Mouse (Mus musculus): ENCODE results near the gene Ttc4. TPM values are rescaled to one million over a fixed set of nuclear protein-coding genes. Genes with fewer than 3 reads are reported as not detected.

Gene Ttc4
- polyA plus RNA-seq, 1 experiment from 2014 or later = 134 TPM

DNA sequence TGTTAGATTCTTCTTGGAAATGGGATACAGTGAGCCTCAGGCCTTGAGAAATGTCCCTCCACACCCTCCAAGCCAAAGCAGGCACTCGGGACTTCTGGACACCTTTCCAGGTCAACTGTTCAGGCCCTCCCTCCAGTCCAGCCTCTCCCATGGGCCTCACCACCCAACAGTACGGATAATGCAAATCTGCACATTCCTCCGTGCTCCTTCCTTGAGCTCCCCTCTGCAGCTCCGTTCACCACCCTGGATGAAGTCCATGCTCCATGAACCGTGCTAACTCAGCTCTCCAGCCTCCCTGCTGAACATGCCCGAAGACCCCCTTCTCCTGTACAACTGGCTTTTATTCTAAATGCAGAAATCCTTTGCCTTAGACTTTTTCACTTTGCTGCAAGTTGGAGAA, 14.0 kb downstream of the Ttc4 start:
- H3K36me3 ChIP-seq (ENCODE audit: control insufficient read depth, insufficient read depth, low read length) = peaks cover 58% of the 10 kb centered on the region
- ATAC-seq (ENCODE audit: low read depth) = no peak
- H3K9me3 ChIP-seq (ENCODE audit: control insufficient read depth, low read length) = no peaks in the 10 kb centered on the region
- H3K4me3 ChIP-seq (ENCODE audit: low read depth, low read length) = no peak overlapping the region
- no peaks in the 10 kb centered on the region for H3K27me3 ChIP-seq (ENCODE audit: control insufficient read depth, insufficient read depth, low read length)
- no peak overlapping the region for H3K9ac ChIP-seq (replicated peaks; ENCODE audit: low read depth, low read length)
- no peak overlapping the region for H3K4me2 ChIP-seq (ENCODE audit: low read depth, low read length)
- WGBS = 96% methylated on average over 6 of the region's 6 CpGs
- no peak overlapping the region for H3K27ac ChIP-seq (ENCODE audit: low read depth, low read length)
- no peaks in the 10 kb centered on the region for H3K4me1 ChIP-seq (ENCODE audit: control insufficient read depth, insufficient read depth, low read length)

DNA sequence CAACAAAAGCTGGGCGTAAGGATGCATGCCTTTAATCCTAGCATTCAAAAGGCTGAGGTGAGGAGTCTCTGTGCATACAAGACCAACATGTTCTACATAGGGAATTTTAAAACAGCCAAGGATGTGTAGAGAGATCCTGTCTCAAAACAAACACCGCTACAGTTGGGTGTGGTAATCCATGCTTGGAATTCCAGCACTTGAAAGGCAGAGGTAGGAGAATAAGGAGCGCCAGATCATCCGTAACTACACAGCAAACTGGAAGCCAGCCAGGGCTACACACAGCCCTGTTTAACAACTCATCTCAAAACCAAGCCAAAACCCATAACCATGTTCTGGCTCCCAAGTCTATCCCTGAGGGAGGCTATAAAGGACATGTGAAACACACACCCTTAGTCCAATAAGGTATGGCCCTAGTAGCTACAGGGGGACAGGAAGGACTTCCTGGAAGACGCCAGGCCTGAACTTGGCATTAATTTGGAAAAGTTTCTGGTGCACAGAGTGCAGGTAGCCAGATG, 14.7 kb downstream of the Ttc4 start:
- WGBS = 95% methylated on average over 5 of the region's 5 CpGs
- Histone ChIP-seq H3K4me2 (ENCODE audit: low read depth, low read length) (no peak overlapping the region), H3K9ac (replicated peaks; ENCODE audit: low read depth, low read length) (no peak overlapping the region), H3K9me3 (ENCODE audit: control insufficient read depth, low read length) (no peaks in the 10 kb centered on the region), H3K27me3 (ENCODE audit: control insufficient read depth, insufficient read depth, low read length) (no peaks in the 10 kb centered on the region), H3K4me1 (ENCODE audit: control insufficient read depth, insufficient read depth, low read length) (no peaks in the 10 kb centered on the region), H3K27ac (ENCODE audit: low read depth, low read length) (no peak overlapping the region), H3K4me3 (ENCODE audit: low read depth, low read length) (no peak overlapping the region), H3K36me3 (ENCODE audit: control insufficient read depth, insufficient read depth, low read length) (peaks cover 56% of the 10 kb centered on the region)
- ATAC-seq (ENCODE audit: low read depth) = no peak

DNA sequence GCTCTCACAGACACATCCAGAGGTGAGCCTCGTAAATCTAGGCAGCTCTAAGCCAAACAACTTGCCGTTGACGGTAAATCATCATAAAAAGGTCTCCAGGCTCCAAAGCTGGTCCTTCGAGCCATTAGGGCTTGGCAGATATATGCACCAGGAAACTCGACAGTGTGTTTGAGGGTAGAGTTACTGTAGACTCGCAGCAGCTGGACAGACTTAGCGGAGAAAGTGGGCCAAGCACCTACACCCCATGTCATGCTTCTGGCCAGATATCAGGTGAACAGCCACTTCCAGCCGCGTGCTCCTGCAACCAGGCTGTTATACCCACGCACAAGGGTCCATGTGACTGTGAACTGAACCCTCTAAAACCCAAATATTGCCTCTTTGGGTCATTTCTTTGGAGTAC, 23.1 kb downstream of the Ttc4 start:
- Histone ChIP-seq H3K9ac (replicated peaks; ENCODE audit: low read depth, low read length) (no peak overlapping the region), H3K27ac (ENCODE audit: low read depth, low read length) (no peak overlapping the region), H3K36me3 (ENCODE audit: control insufficient read depth, insufficient read depth, low read length) (peaks cover 17% of the 10 kb centered on the region), H3K27me3 (ENCODE audit: control insufficient read depth, insufficient read depth, low read length) (no peaks in the 10 kb centered on the region), H3K4me2 (ENCODE audit: low read depth, low read length) (no peak overlapping the region), H3K9me3 (ENCODE audit: control insufficient read depth, low read length) (no peaks in the 10 kb centered on the region), H3K4me3 (ENCODE audit: low read depth, low read length) (no peak overlapping the region), H3K4me1 (ENCODE audit: control insufficient read depth, insufficient read depth, low read length) (peaks cover 6% of the 10 kb centered on the region)
- ATAC-seq (ENCODE audit: low read depth) = no peak
- WGBS = 89% methylated on average over 10 of the region's 10 CpGs

DNA sequence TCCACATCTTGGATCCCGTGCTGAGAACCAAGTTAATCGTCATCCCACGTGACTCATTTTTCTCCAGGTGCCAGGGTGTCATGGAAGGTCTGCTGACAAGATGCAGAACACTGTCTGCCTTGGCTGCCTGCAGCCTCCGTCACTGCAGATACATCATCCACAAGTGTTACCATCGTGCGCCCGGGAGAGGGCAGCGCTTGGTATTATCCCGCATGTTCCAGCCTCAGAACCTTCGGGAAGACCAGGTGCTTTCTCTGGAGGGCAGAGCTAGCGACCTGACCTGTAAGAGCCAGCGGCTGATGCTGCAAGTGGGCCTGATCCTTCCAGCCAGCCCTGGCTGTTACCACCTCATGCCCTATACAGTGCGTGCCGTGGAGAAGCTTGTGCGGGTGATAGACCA, 25.7 kb downstream of the Ttc4 start:
- WGBS = 95% methylated on average over 15 of the region's 15 CpGs
- no peak for ATAC-seq (ENCODE audit: low read depth)

DNA sequence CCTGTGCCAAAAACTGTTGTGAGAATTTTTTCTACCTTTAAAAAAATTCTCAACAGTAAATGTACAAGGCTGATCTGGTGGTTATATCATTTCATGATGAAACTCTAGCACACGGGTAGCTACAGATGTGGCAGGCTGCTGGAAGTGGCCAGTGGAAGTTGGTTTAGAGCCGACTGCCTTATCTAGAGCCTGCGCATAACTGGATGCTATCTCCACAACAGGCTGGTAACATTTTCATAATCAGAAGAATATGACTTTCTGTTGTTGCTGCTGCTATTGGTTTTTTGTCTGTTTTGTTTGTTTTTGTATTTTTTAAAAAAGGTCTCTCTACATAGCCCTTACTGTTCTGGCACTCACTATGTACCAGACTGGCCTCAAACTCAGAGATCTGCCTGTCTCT, 26.2 kb downstream of the Ttc4 start:
- H3K36me3 ChIP-seq (ENCODE audit: control insufficient read depth, insufficient read depth, low read length) = 0 out of 2 replicates have a peak, but pooled peaks cover 4% of the 10 kb centered on the region
- H3K4me1 ChIP-seq (ENCODE audit: control insufficient read depth, insufficient read depth, low read length) = peaks cover 6% of the 10 kb centered on the region
- H3K4me2 ChIP-seq (ENCODE audit: low read depth, low read length) = no peak overlapping the region
- H3K27me3 ChIP-seq (ENCODE audit: control insufficient read depth, insufficient read depth, low read length) = no peaks in the 10 kb centered on the region
- H3K27ac ChIP-seq (ENCODE audit: low read depth, low read length) = no peak overlapping the region
- WGBS = 97% methylated on average over 3 of the region's 3 CpGs
- no peak for ATAC-seq (ENCODE audit: low read depth)
- no peaks in the 10 kb centered on the region for H3K9me3 ChIP-seq (ENCODE audit: control insufficient read depth, low read length)
- H3K9ac ChIP-seq (replicated peaks; ENCODE audit: low read depth, low read length) = no peak overlapping the region
- no peak overlapping the region for H3K4me3 ChIP-seq (ENCODE audit: low read depth, low read length)

More for the DNA sequence above, 25.7 kb downstream of the Ttc4 start:
- Histone ChIP-seq H3K4me3 (ENCODE audit: low read depth, low read length) (no peak overlapping the region), H3K27ac (ENCODE audit: low read depth, low read length) (no peak overlapping the region), H3K9me3 (ENCODE audit: control insufficient read depth, low read length) (no peaks in the 10 kb centered on the region), H3K4me1 (ENCODE audit: control insufficient read depth, insufficient read depth, low read length) (peaks cover 6% of the 10 kb centered on the region), H3K9ac (replicated peaks; ENCODE audit: low read depth, low read length) (no peak overlapping the region), H3K4me2 (ENCODE audit: low read depth, low read length) (no peak overlapping the region), H3K36me3 (ENCODE audit: control insufficient read depth, insufficient read depth, low read length) (peaks cover 4% of the 10 kb centered on the region; the same call in 1 of the 2 replicates), H3K27me3 (ENCODE audit: control insufficient read depth, insufficient read depth, low read length) (no peaks in the 10 kb centered on the region)

DNA sequence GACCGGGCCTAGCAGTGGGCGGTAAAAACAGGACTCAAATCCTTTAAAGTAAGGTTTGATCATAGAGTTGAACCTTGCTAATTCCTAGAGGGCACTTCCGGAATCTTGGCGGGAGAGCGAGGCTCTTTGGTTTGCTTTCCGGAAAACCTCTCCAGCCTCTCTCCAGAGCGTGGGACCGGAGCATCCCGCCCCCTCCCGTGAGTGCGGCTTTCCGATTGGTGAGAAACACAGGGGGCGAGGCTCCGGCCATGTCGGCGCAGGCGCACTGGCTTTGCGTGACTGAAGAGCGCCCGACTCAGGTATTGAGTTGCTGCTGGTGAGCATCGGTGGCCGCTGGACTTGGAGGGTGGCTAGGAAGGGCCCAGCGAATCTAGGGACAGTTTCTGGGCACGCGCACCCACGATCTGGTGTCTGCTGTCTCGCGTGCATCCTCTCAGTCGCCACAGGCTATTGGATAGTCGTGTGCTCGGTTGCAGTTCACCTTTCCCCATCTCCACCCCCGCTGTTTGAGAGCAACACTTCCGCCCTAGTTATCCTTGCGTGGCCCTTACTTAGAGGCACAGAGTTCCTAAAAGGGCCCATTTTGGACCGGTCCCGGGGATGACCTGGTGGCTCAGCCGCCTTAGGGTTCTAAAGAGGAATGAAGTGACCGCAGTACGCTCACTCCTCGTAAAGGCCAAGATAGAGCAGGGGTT, 27.8 kb downstream of the Ttc4 start, which contains the start of gene Pars2:
TSS of gene Pars2 (plus strand) at position 237 of the 695 bp plus-strand sequence.
- ATAC-seq (ENCODE audit: low read depth) = peak; percentile 97
- Histone ChIP-seq H3K27ac (ENCODE audit: low read depth, low read length) (peak within 1 kb of the TSS; percentile 68), H3K27me3 (ENCODE audit: control insufficient read depth, insufficient read depth, low read length) (no peaks in the 10 kb centered on the region), H3K9me3 (ENCODE audit: control insufficient read depth, low read length) (no peaks in the 10 kb centered on the region), H3K36me3 (ENCODE audit: control insufficient read depth, insufficient read depth, low read length) (no peaks in the 10 kb centered on the region), H3K4me1 (ENCODE audit: control insufficient read depth, insufficient read depth, low read length) (peaks cover 6% of the 10 kb centered on the region), H3K4me3 (ENCODE audit: low read depth, low read length) (peak within 1 kb of the TSS; percentile 51), H3K4me2 (ENCODE audit: low read depth, low read length) (peak within 1 kb of the TSS; percentile 85), H3K9ac (replicated peaks; ENCODE audit: low read depth, low read length) (peak within 1 kb of the TSS; percentile 64)
- WGBS = 3% methylated on average over 40 of the region's 40 CpGs

DNA sequence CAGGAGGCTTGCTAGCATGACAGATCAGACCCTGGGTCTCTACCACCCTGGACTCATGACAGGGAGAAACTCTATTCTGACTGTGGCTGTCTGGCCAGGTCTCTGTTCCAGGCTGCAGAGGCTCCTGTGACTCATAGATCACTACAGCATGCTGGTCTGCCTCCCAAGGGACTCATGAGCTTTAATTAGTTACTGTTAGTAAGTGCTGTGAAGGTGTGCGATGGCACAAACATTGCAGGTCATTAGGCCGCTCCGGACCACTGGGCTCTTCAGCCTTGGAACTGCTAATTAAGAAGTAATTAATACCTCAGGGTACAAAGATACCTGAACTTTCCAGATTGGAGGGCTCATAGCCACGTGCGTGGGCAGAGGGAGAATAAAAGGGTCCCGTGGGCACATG, 31.6 kb downstream of the Ttc4 start:
- Histone ChIP-seq H3K4me3 (ENCODE audit: low read depth, low read length) (no peak overlapping the region), H3K9me3 (ENCODE audit: control insufficient read depth, low read length) (no peaks in the 10 kb centered on the region), H3K27me3 (ENCODE audit: control insufficient read depth, insufficient read depth, low read length) (no peaks in the 10 kb centered on the region), H3K4me2 (ENCODE audit: low read depth, low read length) (no peak overlapping the region), H3K4me1 (ENCODE audit: control insufficient read depth, insufficient read depth, low read length) (peaks cover 14% of the 10 kb centered on the region), H3K9ac (replicated peaks; ENCODE audit: low read depth, low read length) (no peak overlapping the region), H3K27ac (ENCODE audit: low read depth, low read length) (no peak overlapping the region), H3K36me3 (ENCODE audit: control insufficient read depth, insufficient read depth, low read length) (no peaks in the 10 kb centered on the region)
- 67% methylated on average over 6 of the region's 6 CpGs for WGBS
- ATAC-seq (ENCODE audit: low read depth) = no peak

DNA sequence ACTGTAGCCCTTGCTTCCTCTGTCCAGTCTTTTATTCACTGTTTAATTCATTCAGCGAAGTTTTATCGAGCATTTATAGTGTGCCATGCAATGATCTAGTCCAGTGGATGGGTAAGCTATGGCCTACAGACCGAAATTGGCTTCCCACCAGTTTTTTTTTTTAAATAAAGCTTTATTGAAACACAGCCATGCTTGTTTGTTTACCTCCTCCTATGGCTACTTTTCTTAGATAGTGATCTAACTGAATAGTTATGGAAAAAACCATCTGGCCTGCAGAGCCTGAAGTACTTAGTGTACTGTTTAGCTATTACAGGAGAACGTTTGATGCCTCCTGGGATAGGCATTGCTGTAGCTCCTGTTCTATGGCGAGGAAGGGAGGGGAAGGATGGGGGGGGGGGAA, 32.9 kb downstream of the Ttc4 start:
- WGBS = 74% methylated on average over 5 of the region's 5 CpGs
- H3K4me3 ChIP-seq (ENCODE audit: low read depth, low read length) = no peak overlapping the region
- ATAC-seq (ENCODE audit: low read depth) = no peak

DNA sequence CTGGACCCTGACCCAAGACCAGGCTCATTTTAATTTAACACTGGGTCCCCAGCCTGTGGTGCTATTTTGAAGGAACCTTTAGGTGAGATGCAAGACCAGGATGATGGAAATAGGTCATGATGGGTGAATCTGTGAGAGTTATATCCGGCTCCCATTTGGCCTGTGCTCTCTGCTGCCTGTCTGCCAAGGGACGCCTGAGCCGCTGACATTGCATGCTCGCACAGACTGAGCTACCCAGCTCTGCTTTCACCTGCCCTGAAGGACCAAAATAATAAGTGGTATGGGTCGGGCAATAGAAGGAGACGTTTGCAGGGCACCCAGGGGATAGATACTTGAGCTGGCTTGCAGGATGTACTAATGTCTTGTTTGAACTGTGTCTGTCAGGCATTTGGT, 34.5 kb downstream of the Ttc4 start:
- H3K27ac ChIP-seq (ENCODE audit: low read depth, low read length) = no peak overlapping the region
- no peak overlapping the region for H3K9ac ChIP-seq (replicated peaks; ENCODE audit: low read depth, low read length)
- peaks cover 8% of the 10 kb centered on the region for H3K4me1 ChIP-seq (ENCODE audit: control insufficient read depth, insufficient read depth, low read length)
- H3K4me3 ChIP-seq (ENCODE audit: low read depth, low read length) = no peak overlapping the region
- H3K4me2 ChIP-seq (ENCODE audit: low read depth, low read length) = no peak overlapping the region
- no peak for ATAC-seq (ENCODE audit: low read depth)
- no peaks in the 10 kb centered on the region for H3K27me3 ChIP-seq (ENCODE audit: control insufficient read depth, insufficient read depth, low read length)
- H3K9me3 ChIP-seq (ENCODE audit: control insufficient read depth, low read length) = no peaks in the 10 kb centered on the region
- 80% methylated on average over 6 of the region's 6 CpGs for WGBS
- no peaks in the 10 kb centered on the region for H3K36me3 ChIP-seq (ENCODE audit: control insufficient read depth, insufficient read depth, low read length)

More for the DNA sequence above, 32.9 kb downstream of the Ttc4 start:
- Histone ChIP-seq H3K9me3 (ENCODE audit: control insufficient read depth, low read length) (no peaks in the 10 kb centered on the region), H3K9ac (replicated peaks; ENCODE audit: low read depth, low read length) (no peak overlapping the region), H3K27me3 (ENCODE audit: control insufficient read depth, insufficient read depth, low read length) (no peaks in the 10 kb centered on the region), H3K4me2 (ENCODE audit: low read depth, low read length) (no peak overlapping the region), H3K4me1 (ENCODE audit: control insufficient read depth, insufficient read depth, low read length) (peaks cover 8% of the 10 kb centered on the region), H3K36me3 (ENCODE audit: control insufficient read depth, insufficient read depth, low read length) (no peaks in the 10 kb centered on the region), H3K27ac (ENCODE audit: low read depth, low read length) (no peak overlapping the region)
